Mouse (Mus musculus): ENCODE data around the gene Ctdspl. TPM values are rescaled to one million over a fixed set of nuclear protein-coding genes. Genes with fewer than 3 reads are reported as not detected.

Ctdspl gene
- polyA plus RNA-seq, 1 experiment from 2014 or later: 17.4 TPM

DNA sequence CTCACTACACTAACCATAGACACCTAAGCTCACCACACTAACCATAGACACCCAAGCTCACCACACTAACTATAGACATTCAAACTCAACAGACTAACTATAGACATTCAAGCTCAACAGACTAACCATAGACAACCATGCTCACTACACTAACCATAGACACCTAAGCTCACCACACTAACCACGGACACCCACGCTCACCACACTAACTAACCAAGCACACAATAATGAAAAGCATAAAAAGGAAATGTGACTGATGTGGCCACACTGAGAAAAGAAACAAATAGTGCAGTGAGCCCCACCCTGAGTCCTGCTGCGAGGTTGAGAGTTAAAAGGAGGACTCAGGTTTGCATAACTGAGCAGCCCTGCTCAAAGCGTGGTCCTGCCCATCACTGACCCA, 129.1 kb downstream of the Ctdspl start:
- ATAC-seq (ENCODE audit: insufficient read depth, low FRiP score, low read depth): no peak
- 82% methylated on average over 4 of the region's 4 CpGs for WGBS

DNA sequence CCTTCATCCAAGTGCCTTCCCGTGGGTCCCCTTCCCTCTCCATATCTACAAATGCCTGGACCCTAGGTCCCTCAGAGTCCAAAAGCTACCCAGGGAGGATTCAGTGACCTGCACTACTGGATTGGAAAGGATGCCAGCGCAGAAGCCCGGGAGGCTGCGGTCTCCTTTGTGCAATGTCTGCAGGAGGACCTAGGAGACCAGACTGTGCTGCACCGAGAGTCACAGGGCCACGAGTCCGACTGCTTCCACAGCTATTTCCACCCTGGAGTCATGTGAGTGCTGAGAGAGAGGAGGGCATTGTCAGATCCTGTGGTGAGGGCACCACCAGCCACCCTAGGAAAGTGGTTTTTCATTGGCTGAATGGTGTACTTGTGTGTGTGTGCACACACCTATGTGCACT, 132.0 kb downstream of the Ctdspl start:
- 79% methylated on average over 7 of the region's 7 CpGs for whole genome bisulfite sequencing
- no peak for ATAC-seq (ENCODE audit: insufficient read depth, low FRiP score, low read depth)
- Histone ChIP-seq H3K4me1 (0 out of 2 replicates have a peak, but pooled peaks cover 9% of the 10 kb centered on the region), H3K36me3 (no peaks in the 10 kb centered on the region), H3K4me3 (replicated peaks) (no peak overlapping the region), H3K27ac (no peak overlapping the region), H3K9me3 (no peaks in the 10 kb centered on the region), H3K4me2 (no peak overlapping the region), H3K9ac (no peak overlapping the region), H3K27me3 (replicated peaks) (no peaks in the 10 kb centered on the region)

More for the DNA sequence above, 129.1 kb downstream of the Ctdspl start:
- no peaks in the 10 kb centered on the region for H3K9me3 ChIP-seq
- H3K36me3 ChIP-seq: no peaks in the 10 kb centered on the region
- H3K27me3 ChIP-seq (replicated peaks): no peaks in the 10 kb centered on the region
- no peak overlapping the region for H3K9ac ChIP-seq
- no peak overlapping the region for H3K27ac ChIP-seq
- H3K4me3 ChIP-seq (replicated peaks): no peak overlapping the region
- H3K4me1 ChIP-seq: peaks cover 21% of the 10 kb centered on the region
- H3K4me2 ChIP-seq: no peak overlapping the region

GRCm38 (mm10) chr9:119060701-119061100, 134.4 kb downstream of the Ctdspl start:
- H3K27ac ChIP-seq: no peak overlapping the region
- no peaks in the 10 kb centered on the region for H3K36me3 ChIP-seq
- no peak for ATAC-seq (ENCODE audit: insufficient read depth, low FRiP score, low read depth)
- no peak overlapping the region for H3K9ac ChIP-seq
- WGBS: 86% methylated on average over 10 of the region's 10 CpGs
- H3K9me3 ChIP-seq: no peaks in the 10 kb centered on the region
- H3K27me3 ChIP-seq (replicated peaks): no peaks in the 10 kb centered on the region
- no peaks in the 10 kb centered on the region for H3K4me1 ChIP-seq
- H3K4me3 ChIP-seq (replicated peaks): no peak overlapping the region
- H3K4me2 ChIP-seq: no peak overlapping the region

GRCm38 (mm10) chr9:119063036-119063644, 136.9 kb downstream of the Ctdspl start:
- ATAC-seq (ENCODE audit: insufficient read depth, low FRiP score, low read depth): no peak
- WGBS: 34% methylated on average over 19 of the region's 19 CpGs

DNA sequence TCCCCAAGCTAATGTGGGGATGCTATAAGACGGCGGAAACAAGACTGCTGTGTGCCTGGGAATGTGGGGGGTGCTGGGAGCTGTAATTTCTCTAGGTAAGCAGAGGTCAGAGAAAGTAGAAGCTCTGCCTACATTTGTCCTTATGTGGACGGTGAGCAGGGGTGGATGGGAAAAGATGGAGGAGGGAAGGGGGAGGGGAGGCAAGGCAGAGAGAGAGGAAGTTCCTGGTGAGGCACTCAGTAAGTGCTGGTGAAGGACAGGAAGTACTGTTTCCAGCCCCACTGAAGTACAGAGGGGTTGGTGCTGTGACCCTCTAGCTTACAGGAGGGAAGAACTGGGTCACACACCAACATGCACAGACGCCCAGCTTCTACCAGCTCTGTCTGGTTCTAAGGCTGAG, 138.0 kb downstream of the Ctdspl start:
- 52% methylated on average over 4 of the region's 4 CpGs for whole genome bisulfite sequencing
- no peak for ATAC-seq (ENCODE audit: insufficient read depth, low FRiP score, low read depth)

More at GRCm38 (mm10) chr9:119063036-119063644, 136.9 kb downstream of the Ctdspl start:
- Histone ChIP-seq H3K4me2 (0 out of 2 replicates have a peak overlapping the region, but pooled peaks have one; percentile 4), H3K27me3 (replicated peaks) (no peaks in the 10 kb centered on the region), H3K9me3 (no peaks in the 10 kb centered on the region), H3K9ac (no peak overlapping the region), H3K4me1 (no peaks in the 10 kb centered on the region), H3K27ac (no peak overlapping the region), H3K4me3 (replicated peaks) (no peak overlapping the region), H3K36me3 (no peaks in the 10 kb centered on the region)

GRCm38 (mm10) chr9:119067601-119068000, 141.3 kb downstream of the Ctdspl start:
- H3K27ac ChIP-seq: no peak overlapping the region
- no peak overlapping the region for H3K4me2 ChIP-seq
- no peaks in the 10 kb centered on the region for H3K27me3 ChIP-seq (replicated peaks)
- H3K4me3 ChIP-seq (replicated peaks): no peak overlapping the region
- H3K9ac ChIP-seq: no peak overlapping the region
- peaks cover 12% of the 10 kb centered on the region for H3K36me3 ChIP-seq
- H3K4me1 ChIP-seq: no peaks in the 10 kb centered on the region
- no peak for ATAC-seq (ENCODE audit: insufficient read depth, low FRiP score, low read depth)
- 8% methylated on average over 6 of the region's 6 CpGs for WGBS
- no peaks in the 10 kb centered on the region for H3K9me3 ChIP-seq

More for the DNA sequence above, 138.0 kb downstream of the Ctdspl start:
- Histone ChIP-seq H3K9me3 (no peaks in the 10 kb centered on the region), H3K4me2 (no peak overlapping the region), H3K36me3 (no peaks in the 10 kb centered on the region), H3K27ac (no peak overlapping the region), H3K9ac (no peak overlapping the region), H3K27me3 (replicated peaks) (no peaks in the 10 kb centered on the region), H3K4me3 (replicated peaks) (no peak overlapping the region), H3K4me1 (no peaks in the 10 kb centered on the region)

DNA sequence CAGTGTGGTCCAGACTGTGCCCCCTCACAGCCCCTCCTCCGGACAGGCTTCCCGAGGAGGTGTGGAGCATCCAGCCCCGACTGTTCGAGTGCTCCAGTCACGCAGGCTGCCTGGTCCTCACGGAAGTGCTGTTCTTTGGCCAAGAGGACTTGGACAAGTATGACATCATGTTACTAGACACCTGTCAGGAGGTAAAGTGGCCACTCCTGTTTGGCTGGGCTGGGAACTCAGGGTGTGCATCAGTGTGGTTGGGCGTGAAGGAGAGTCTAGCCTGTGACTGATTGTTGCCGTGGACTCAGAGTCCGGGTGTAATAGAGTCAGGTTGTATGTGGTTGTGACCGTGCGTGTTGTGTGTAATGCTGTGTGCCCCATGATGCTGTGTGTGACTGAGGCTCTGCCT, 142.0 kb downstream of the Ctdspl start:
- H3K4me2 ChIP-seq: no peak overlapping the region
- H3K36me3 ChIP-seq: peaks cover 12% of the 10 kb centered on the region
- H3K4me3 ChIP-seq (replicated peaks): no peak overlapping the region
- WGBS: 84% methylated on average over 11 of the region's 11 CpGs
- no peak overlapping the region for H3K9ac ChIP-seq
- H3K9me3 ChIP-seq: no peaks in the 10 kb centered on the region
- H3K4me1 ChIP-seq: no peaks in the 10 kb centered on the region
- no peak overlapping the region for H3K27ac ChIP-seq
- no peaks in the 10 kb centered on the region for H3K27me3 ChIP-seq (replicated peaks)
- ATAC-seq (ENCODE audit: insufficient read depth, low FRiP score, low read depth): no peak

- no peak overlapping the region for H3K9ac ChIP-seq
- H3K27me3 ChIP-seq (replicated peaks): no peaks in the 10 kb centered on the region
- no peak overlapping the region for H3K4me3 ChIP-seq (replicated peaks)
- WGBS: 78% methylated on average over 13 of the region's 13 CpGs
- H3K36me3 ChIP-seq: peaks cover 22% of the 10 kb centered on the region
- no peak overlapping the region for H3K27ac ChIP-seq
- H3K4me1 ChIP-seq: no peaks in the 10 kb centered on the region
- H3K9me3 ChIP-seq: no peaks in the 10 kb centered on the region
- ATAC-seq (ENCODE audit: insufficient read depth, low FRiP score, low read depth): no peak
- no peak overlapping the region for H3K4me2 ChIP-seq
These were observed 144.0 kb downstream of the Ctdspl start for GRCm38 (mm10) chr9:119070173-119070825.

DNA sequence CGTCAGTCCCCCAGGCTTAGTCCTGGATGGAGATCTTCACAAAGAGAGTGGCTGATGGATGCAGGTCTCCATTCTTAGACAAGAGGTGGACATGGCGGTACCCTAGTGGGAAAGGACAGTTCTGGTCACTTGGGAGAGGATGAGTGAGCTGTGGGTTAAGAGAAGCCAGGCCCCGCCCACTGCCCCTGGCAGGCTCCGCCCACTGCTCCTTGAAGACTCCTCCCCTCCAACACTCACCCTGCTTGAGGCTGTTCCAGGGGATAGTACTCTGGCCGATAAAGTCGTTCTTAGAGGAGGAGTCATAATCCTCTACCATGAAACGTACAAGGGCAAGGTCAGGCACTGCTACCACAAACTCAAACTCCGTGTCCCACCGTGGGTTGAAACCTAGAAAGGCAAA, 145.5 kb downstream of the Ctdspl start:
- Histone ChIP-seq H3K36me3 (peaks cover 30% of the 10 kb centered on the region), H3K4me2 (no peak overlapping the region), H3K9ac (no peak overlapping the region), H3K27ac (no peak overlapping the region), H3K4me3 (replicated peaks) (no peak overlapping the region), H3K9me3 (no peaks in the 10 kb centered on the region), H3K27me3 (replicated peaks) (no peaks in the 10 kb centered on the region), H3K4me1 (0 out of 2 replicates have a peak, but pooled peaks cover 4% of the 10 kb centered on the region)
- 77% methylated on average over 9 of the region's 9 CpGs for WGBS
- ATAC-seq (ENCODE audit: insufficient read depth, low FRiP score, low read depth): no peak

GRCm38 (mm10) chr9:119073184-119073895, 147.1 kb downstream of the Ctdspl start:
- Histone ChIP-seq H3K27ac (no peak overlapping the region), H3K36me3 (peaks cover 30% of the 10 kb centered on the region), H3K4me3 (replicated peaks) (no peak overlapping the region), H3K4me1 (0 out of 2 replicates have a peak, but pooled peaks cover 4% of the 10 kb centered on the region), H3K9ac (no peak overlapping the region), H3K27me3 (replicated peaks) (no peaks in the 10 kb centered on the region), H3K9me3 (no peaks in the 10 kb centered on the region), H3K4me2 (no peak overlapping the region)
- ATAC-seq (ENCODE audit: insufficient read depth, low FRiP score, low read depth): peak; percentile 6; the same call in 1 of the 2 replicates
- 71% methylated on average over 15 of the region's 15 CpGs for WGBS

- Histone ChIP-seq H3K27ac (no peak overlapping the region), H3K27me3 (replicated peaks) (no peaks in the 10 kb centered on the region), H3K4me2 (no peak overlapping the region), H3K36me3 (peaks cover 36% of the 10 kb centered on the region), H3K4me1 (0 out of 2 replicates have a peak, but pooled peaks cover 4% of the 10 kb centered on the region), H3K9ac (no peak overlapping the region), H3K4me3 (replicated peaks) (no peak overlapping the region), H3K9me3 (no peaks in the 10 kb centered on the region)
- 71% methylated on average over 16 of the region's 16 CpGs for WGBS
- ATAC-seq (ENCODE audit: insufficient read depth, low FRiP score, low read depth): no peak
These were observed 149.4 kb downstream of the Ctdspl start for GRCm38 (mm10) chr9:119075685-119076084.

Data from stomach, embryonic 15.5 days (tissue).